Comparison of ENCODE assay signal across 23 mouse cellular contexts in the genomic region with DNA sequence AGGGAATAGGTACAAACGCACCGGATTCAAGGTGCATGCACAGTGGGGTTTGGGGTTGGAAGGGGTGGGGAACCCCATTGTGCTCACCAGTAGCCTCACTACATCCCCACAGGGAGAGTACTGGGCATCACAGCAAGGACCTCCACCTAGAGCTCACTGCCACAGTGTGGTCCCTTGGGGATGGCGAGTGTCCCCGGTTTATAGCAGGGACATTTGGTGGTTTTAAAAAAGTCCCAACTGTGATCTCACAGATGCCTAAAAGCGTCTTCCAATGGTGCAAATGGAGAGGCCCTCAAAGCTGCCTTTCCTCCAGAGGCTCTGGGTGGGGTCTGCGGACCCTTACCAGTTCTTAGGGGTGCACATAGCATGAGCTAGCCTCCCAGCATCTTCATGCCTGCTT.
"Had no signal": no experiment of that assay in that cellular context is flagged by ENCODE, and none has a peak within 500 bp of the region (broad histone marks: within the 10 kb centered on the region; RNA-seq: fewer than 3 reads in every experiment).

No protein-coding gene starts in this region.

- DNase-seq: gastrocnemius, postnatal 14 days; gastrocnemius, postnatal 36 days; heart, adult 11 months; heart, postnatal 14 days; heart, postnatal 36 days; kidney, adult 11 months; kidney, adult 8-10 months; kidney, postnatal 10 days; kidney, postnatal 25 days; kidney, postnatal 4 days; liver; liver, embryonic 13.5 days had no signal

- H3K9me3 ChIP-seq: heart, embryonic 13.5 days; heart, embryonic 15.5 days; hindbrain, embryonic 13.5 days; hindbrain, embryonic 15.5 days; limb, embryonic 10.5 days; limb, embryonic 12.5 days; liver, embryonic 13.5 days had no signal

- H3K27me3 ChIP-seq: heart, embryonic 13.5 days; heart, embryonic 15.5 days; hindbrain, embryonic 13.5 days; hindbrain, embryonic 15.5 days; limb, embryonic 12.5 days; liver, embryonic 13.5 days had no signal

- H3K4me2 ChIP-seq: heart, embryonic 11.5 days; heart, embryonic 13.5 days; heart, embryonic 15.5 days; hindbrain, embryonic 13.5 days; hindbrain, embryonic 15.5 days; limb, embryonic 12.5 days; liver, embryonic 11.5 days; liver, embryonic 13.5 days had no signal

- H3K9ac ChIP-seq: heart, embryonic 13.5 days; heart, embryonic 15.5 days; hindbrain, embryonic 13.5 days; hindbrain, embryonic 15.5 days; limb, embryonic 12.5 days; liver, embryonic 13.5 days had no signal

- H3K36me3 ChIP-seq: heart, embryonic 13.5 days; heart, embryonic 15.5 days; hindbrain, embryonic 13.5 days; hindbrain, embryonic 15.5 days; limb, embryonic 12.5 days; liver, embryonic 13.5 days had no signal

- H3K27ac ChIP-seq: heart, embryonic 13.5 days; heart, embryonic 15.5 days; hindbrain, embryonic 13.5 days; hindbrain, embryonic 15.5 days; hindbrain, postnatal 0 days; layer of hippocampus, adult 2 months; left cerebral cortex, adult 2 months; limb, embryonic 10.5 days; limb, embryonic 12.5 days; liver, embryonic 13.5 days had no signal

- H3K4me3 ChIP-seq: heart, embryonic 13.5 days; heart, embryonic 15.5 days; hindbrain, embryonic 13.5 days; hindbrain, embryonic 15.5 days; layer of hippocampus, adult 2 months; left cerebral cortex, adult 2 months; limb, embryonic 10.5 days; limb, embryonic 12.5 days; liver, embryonic 13.5 days had no signal
